9 mouse cellular contexts compared by ENCODE assay signal in genomic region chr10:56880154-56880591, GRCm38 (mm10).
A peak's percentile ranks its signal among the peaks of the same experiment; 100 is the strongest.
DNase-seq lines count a peak whose midpoint lies in the region; TF ChIP-seq lines count a peak whose summit lies in the region.
"Had no signal": no experiment of that assay in that cellular context is flagged by ENCODE, and none has a peak within 500 bp of the region (broad histone marks: within the 10 kb centered on the region; RNA-seq: fewer than 3 reads in every experiment).

No protein-coding gene starts in this region.

- intact Hi-C loops in heart, postnatal 36 days (cut with DNase I) = no loop called here

- dilution Hi-C loops in CH12.LX (cut with MboI; ENCODE audit: extremely low pct_ligation_motif_present, extremely low pct_unique_long_range_greater_than_20kb, low sequenced_read_pairs) = no loop called here

- H3K79me2 ChIP-seq in CH12.LX (replicated peaks; ENCODE audit: control insufficient read depth, extremely low read depth, insufficient read depth, poor library complexity, severe bottlenecking) = no peaks in the 10 kb centered on the region

- no peaks in the 10 kb centered on the region for H3K4me1 ChIP-seq in CH12.LX (ENCODE audit: control insufficient read depth in 1 of 2, insufficient read depth in 2 of 2)

- TF ChIP-seq CTCF in CH12.LX (conservative IDR thresholded peaks at IDR 0.05 in 1 of 2, IDR thresholded peaks at IDR 0.05 in 1 of 2; ENCODE audit: low read depth in 2 of 2, low read length in 2 of 2) = no peak

- no peak overlapping the region for H3K27ac ChIP-seq in CH12.LX (ENCODE audit: insufficient read depth, low read depth)
- H3K27ac ChIP-seq: stomach, postnatal 0 days had no signal

- no peaks in the 10 kb centered on the region for H3K9me3 ChIP-seq in CH12.LX (replicated peaks; ENCODE audit: low read length)

- no peak overlapping the region for H3K9ac ChIP-seq in CH12.LX (ENCODE audit: insufficient read depth, low read depth)

- TF ChIP-seq EP300 in CH12.LX (IDR thresholded peaks at IDR 0.05; ENCODE audit: low read length) = no peak

- no peaks in the 10 kb centered on the region for H3K27me3 ChIP-seq in CH12.LX (replicated peaks)

- no peak overlapping the region for H3K4me3 ChIP-seq in CH12.LX (replicated peaks in 1 of 3; ENCODE audit: low read depth in 2 of 3, low read length in 2 of 3, poor library complexity in 1 of 3)

- DNase-seq in embryo, embryonic 9.5 days (ENCODE audit: extremely low spot score) = peak; percentile 4
- no peak for DNase-seq in embryo, embryonic 10 days (ENCODE audit: low spot score)
- DNase-seq in CH12.LX (ENCODE audit: extremely low read depth) = no peak
- DNase-seq in cerebellum, postnatal 10 days = peak; percentile 74 to 81
- peak; percentile 22 to 45 for DNase-seq in heart, postnatal 36 days
- no peak for DNase-seq in neural tube, embryonic 10.5 days (ENCODE audit: extremely low spot score, low spot score)
- no peak for DNase-seq in urinary bladder, adult 2 months (ENCODE audit: low spot score)
- no peak for DNase-seq in spleen, postnatal 10 days (ENCODE audit: low spot score in 2 of 2)

- TF ChIP-seq POLR2A in CH12.LX (IDR thresholded peaks at IDR 0.05; ENCODE audit: low read depth, low read length) = no peak

- no peak for TF ChIP-seq RAD21 in CH12.LX (IDR thresholded peaks at IDR 0.05; ENCODE audit: low read depth, low read length)

- H3K36me3 ChIP-seq in CH12.LX (replicated peaks in 1 of 2; ENCODE audit: control insufficient read depth in 1 of 2, insufficient read depth in 1 of 2, low read length in 1 of 2) = no peaks in the 10 kb centered on the region

- H3K4me2 ChIP-seq in CH12.LX (ENCODE audit: insufficient read depth, low read depth, poor library complexity, severe bottlenecking) = no peak overlapping the region

- in situ Hi-C loops in CH12.LX (cut with MboI; ENCODE audit: low pct_ligation_motif_present, low pct_unique_long_range_greater_than_20kb, low sequenced_read_pairs) = no loop called here

TF ChIP-seq in CH12.LX, 34 proteins besides CTCF, POLR2A, EP300 and RAD21:
- TF ChIP-seq E2F4 (IDR thresholded peaks at IDR 0.05; ENCODE audit: insufficient replicate concordance, low read depth, low read length) (no peak), ZNF384 (IDR thresholded peaks at IDR 0.05; ENCODE audit: low read depth, low read length) (peak; percentile 24; the same call in 1 of the 2 replicates)

Comparison
In these comparisons a context has a peak if more than half of its experiments do, and no peak if none do; other contexts are left out.
1. DNase-seq: peak in embryo, embryonic 9.5 days (single experiment), cerebellum, postnatal 10 days (2 of 2) and heart, postnatal 36 days (2 of 2); none in embryo, embryonic 10 days (single experiment), CH12.LX (single experiment), neural tube, embryonic 10.5 days (single experiment), urinary bladder, adult 2 months (single experiment) and spleen, postnatal 10 days (0 of 2).